Comparison of ENCODE assay signal across 8 mouse cellular contexts in the genomic region with DNA sequence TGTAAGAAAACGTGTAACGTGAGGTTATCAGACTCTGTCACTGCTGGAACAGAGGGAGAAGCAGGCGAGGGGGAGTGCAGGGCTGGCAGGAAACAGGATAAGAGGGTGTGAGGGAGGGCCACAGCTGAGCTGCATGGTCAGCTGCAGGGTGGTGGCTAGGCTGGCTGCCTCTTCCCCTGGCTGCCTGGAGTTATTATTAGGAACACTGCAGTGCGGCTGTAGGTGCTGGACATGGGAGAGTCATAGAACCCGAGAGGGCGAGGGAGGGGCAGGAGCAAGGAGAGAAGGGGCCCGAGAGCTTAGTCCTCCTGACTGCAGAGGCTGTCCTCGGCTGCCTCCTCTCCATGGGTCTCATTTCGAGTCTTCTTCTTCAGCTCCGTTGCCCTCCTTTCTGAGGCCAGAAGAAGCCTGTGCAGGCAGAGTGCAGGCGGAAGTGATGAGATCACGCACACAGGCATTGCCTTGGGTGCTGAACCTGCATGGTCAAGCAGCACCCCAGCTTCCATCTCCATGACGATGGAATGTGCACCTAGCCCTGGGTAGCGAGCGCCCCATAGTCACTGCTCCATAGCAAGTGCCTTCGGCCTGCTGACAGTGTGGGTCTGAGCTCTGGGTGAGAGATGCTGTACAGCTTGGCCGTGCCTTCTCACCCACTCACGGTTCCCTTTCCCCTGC. TPM values are rescaled to one million over a fixed set of nuclear protein-coding genes. Genes with fewer than 3 reads are reported as not detected.
A peak's percentile ranks its signal among the peaks of the same experiment; 100 is the strongest.
DNase-seq lines count a peak whose midpoint lies in the region; ATAC-seq and TF ChIP-seq lines count a peak whose summit lies in the region.

No protein-coding gene starts in this region.

- peak overlapping the region; percentile 72 for H3K4me2 ChIP-seq in hindbrain, embryonic 12.5 days (replicated peaks)
- H3K4me2 ChIP-seq in limb, embryonic 15.5 days = peak overlapping the region; percentile 25

- no peak for TF ChIP-seq CTCF in G1E (IDR thresholded peaks at IDR 0.05; ENCODE audit: low read depth, low read length)

- peaks cover 88% of the 10 kb centered on the region for H3K36me3 ChIP-seq in G1E (replicated peaks)
- H3K36me3 ChIP-seq in hindbrain, embryonic 12.5 days = peaks cover 34% of the 10 kb centered on the region
- H3K36me3 ChIP-seq in limb, embryonic 15.5 days = peaks cover 41% of the 10 kb centered on the region

- H3K4me1 ChIP-seq in G1E (ENCODE audit: insufficient read depth, low read depth, low read length) = peaks cover 88% of the 10 kb centered on the region
- H3K4me1 ChIP-seq in hindbrain, embryonic 12.5 days = peaks cover 46% of the 10 kb centered on the region
- H3K4me1 ChIP-seq in limb, embryonic 15.5 days = peaks cover 53% of the 10 kb centered on the region

- peak; percentile 63 to 64 for DNase-seq in cerebellum, adult 18-20 months
- DNase-seq in cerebellum, postnatal 14 days = no peak
- DNase-seq in G1E (ENCODE audit: low spot score) = no peak
- peak; percentile 75 for DNase-seq in gastrocnemius, adult 18-20 months (ENCODE audit: low spot score)
- peak; percentile 88 for DNase-seq in skeletal muscle tissue, adult 2 months (ENCODE audit: low read depth, low spot score)
- DNase-seq in spleen, adult 12 weeks (ENCODE audit: low spot score) = no peak

- no peaks in the 10 kb centered on the region for H3K27me3 ChIP-seq in G1E (ENCODE audit: insufficient read depth, low read length)
- no peaks in the 10 kb centered on the region for H3K27me3 ChIP-seq in hindbrain, embryonic 12.5 days
- no peaks in the 10 kb centered on the region for H3K27me3 ChIP-seq in limb, embryonic 15.5 days

- no peak for ATAC-seq in G1E (ENCODE audit: extremely low read depth, insufficient number of reproducible peaks, low FRiP score, poor library complexity, severe bottlenecking)
- no peak for ATAC-seq in hindbrain, embryonic 12.5 days (ENCODE audit: low FRiP score)
- ATAC-seq in limb, embryonic 15.5 days (ENCODE audit: insufficient number of reproducible peaks, low FRiP score, low TSS enrichment, low read depth) = no peak

- H3K9ac ChIP-seq in hindbrain, embryonic 12.5 days = peak overlapping the region; percentile 47; the same call in 1 of the 2 replicates
- H3K9ac ChIP-seq in limb, embryonic 15.5 days = no peak overlapping the region

- H3K9me3 ChIP-seq in G1E (replicated peaks) = no peaks in the 10 kb centered on the region
- H3K9me3 ChIP-seq in hindbrain, embryonic 12.5 days (replicated peaks) = no peaks in the 10 kb centered on the region
- no peaks in the 10 kb centered on the region for H3K9me3 ChIP-seq in limb, embryonic 15.5 days

- peak overlapping the region; percentile 30; the same call in 1 of the 2 replicates for H3K27ac ChIP-seq in hindbrain, embryonic 12.5 days
- H3K27ac ChIP-seq in limb, embryonic 15.5 days = peak overlapping the region; percentile 79

- WGBS in hindbrain, embryonic 12.5 days = 69% methylated on average over 18 of the region's 18 CpGs
- 64% methylated on average over 17 of the region's 18 CpGs for WGBS in limb, embryonic 15.5 days

- peak overlapping the region; percentile 40; the same call in 1 of the 2 replicates for H3K4me3 ChIP-seq in G1E (ENCODE audit: low read depth, low read length)
- H3K4me3 ChIP-seq in hindbrain, embryonic 12.5 days = 0 out of 2 replicates have a peak overlapping the region, but pooled peaks have one; percentile 0
- peak overlapping the region; percentile 10 for H3K4me3 ChIP-seq in limb, embryonic 15.5 days

RNA-seq across cellular contexts. Expression of a gene that starts 3.3 kb away (rescaled TPM):
- total RNA-seq in G1E (2014; fragmentation: Nextera tagmentation) (20.4 and 25.1 TPM in 2 replicates), G1E (2017) (12.3 and 14.5 TPM in 2 replicates)
- 26.9 and 31.7 TPM in 2 replicates for polyA plus RNA-seq in G1E (2012)
- 1 to 10 TPM; 5.8 to 6.3 TPM for total RNA-seq in gastrocnemius, adult 18-20 months (2021)
- polyA plus RNA-seq in hindbrain, embryonic 12.5 days (2016; fragmentation: Nextera tagmentation; extraction: Ambion mirVana) = 19.2 and 21.3 TPM in 2 replicates
- polyA plus RNA-seq in limb, embryonic 15.5 days (2015; fragmentation: Nextera tagmentation; extraction: Ambion mirVana) = 26.6 and 46.8 TPM in 2 replicates

RNA-seq across cellular contexts. Expression of a gene that starts 16.7 kb away (rescaled TPM):
- 56.9 and 61.0 TPM in 2 replicates for total RNA-seq in G1E (2014; fragmentation: Nextera tagmentation)
- 87.7 and 89.2 TPM in 2 replicates for total RNA-seq in G1E (2017)
- polyA plus RNA-seq in G1E (2012) = 53.4 and 90.0 TPM in 2 replicates
- 10 to 100 TPM; 16.3 to 17.7 TPM for total RNA-seq in gastrocnemius, adult 18-20 months (2021)
- 48.1 and 54.2 TPM in 2 replicates for polyA plus RNA-seq in hindbrain, embryonic 12.5 days (2016; fragmentation: Nextera tagmentation; extraction: Ambion mirVana)
- 54.4 and 58.0 TPM in 2 replicates for polyA plus RNA-seq in limb, embryonic 15.5 days (2015; fragmentation: Nextera tagmentation; extraction: Ambion mirVana)

RNA-seq across cellular contexts. Expression of a gene that starts 17.9 kb away (rescaled TPM):
- total RNA-seq in G1E (2014; fragmentation: Nextera tagmentation) (10,890 and 12,360 TPM in 2 replicates), G1E (2017) (2,600 and 3,109 TPM in 2 replicates)
- 26,904 and 30,061 TPM in 2 replicates for polyA plus RNA-seq in G1E (2012)
- over 10,000 TPM in 1 of 2 experiments, 1,000 to 10,000 TPM in 1; 8,476 to 11,435 TPM for total RNA-seq in gastrocnemius, adult 18-20 months (2021)
- polyA plus RNA-seq in hindbrain, embryonic 12.5 days (2016; fragmentation: Nextera tagmentation; extraction: Ambion mirVana) = 1,498 and 1,567 TPM in 2 replicates
- 1,547 and 1,728 TPM in 2 replicates for polyA plus RNA-seq in limb, embryonic 15.5 days (2015; fragmentation: Nextera tagmentation; extraction: Ambion mirVana)

RNA-seq across cellular contexts. Expression of a gene that starts 43.1 kb away (rescaled TPM):
- total RNA-seq in G1E (2014; fragmentation: Nextera tagmentation) = 494 and 557 TPM in 2 replicates
- total RNA-seq in G1E (2017) = 211 and 243 TPM in 2 replicates
- 269 and 275 TPM in 2 replicates for polyA plus RNA-seq in G1E (2012)
- 1 to 10 TPM; 6.5 to 8.2 TPM for total RNA-seq in gastrocnemius, adult 18-20 months (2021)
- 140 and 142 TPM in 2 replicates for polyA plus RNA-seq in hindbrain, embryonic 12.5 days (2016; fragmentation: Nextera tagmentation; extraction: Ambion mirVana)
- polyA plus RNA-seq in limb, embryonic 15.5 days (2015; fragmentation: Nextera tagmentation; extraction: Ambion mirVana) = 86.4 and 87.0 TPM in 2 replicates

RNA-seq across cellular contexts. Expression of a gene that starts 43.2 kb away (rescaled TPM):
- total RNA-seq in G1E (2014; fragmentation: Nextera tagmentation) (51.3 and 59.6 TPM in 2 replicates), G1E (2017) (143 and 156 TPM in 2 replicates)
- polyA plus RNA-seq in G1E (2012) = 114 and 162 TPM in 2 replicates
- total RNA-seq in gastrocnemius, adult 18-20 months (2021) = 100 to 1,000 TPM; 212 to 229 TPM
- 163 and 165 TPM in 2 replicates for polyA plus RNA-seq in hindbrain, embryonic 12.5 days (2016; fragmentation: Nextera tagmentation; extraction: Ambion mirVana)
- polyA plus RNA-seq in limb, embryonic 15.5 days (2015; fragmentation: Nextera tagmentation; extraction: Ambion mirVana) = 210 and 220 TPM in 2 replicates

Comparison
In these comparisons a context has a peak if more than half of its experiments do, and no peak if none do; other contexts are left out.
1. DNase-seq: peak in cerebellum, adult 18-20 months (2 of 2), gastrocnemius, adult 18-20 months (single experiment) and skeletal muscle tissue, adult 2 months (single experiment); none in cerebellum, postnatal 14 days (0 of 2), G1E (single experiment) and spleen, adult 12 weeks (single experiment).
2. RNA of a gene that starts 17.9 kb away (polyA plus RNA-seq): 26,904 to 30,061 TPM in G1E; 1,498 to 1,567 TPM in hindbrain, embryonic 12.5 days and 1,547 to 1,728 TPM in limb, embryonic 15.5 days; every median in the first group is over 10 times any median in the second.
3. Peak in every context shown above with its lines, with median percentiles within 50 percentile points of each other: H3K4me3 ChIP-seq.